Mouse (Mus musculus) hindbrain, embryonic 10.5 days (tissue): ENCODE measurements around the gene Dmbt1. TPM values are rescaled to one million over a fixed set of nuclear protein-coding genes. Genes with fewer than 3 reads are reported as not detected.
"Not testable (repeated sequence)": the region's sequence is repeated elsewhere in the genome, so short reads cannot be mapped to it uniquely, and the experiment has no call there.

Experiments
- DNase-seq: peaks from one replicate; pipeline ENCODE4 v3.0.0-alpha.2; 2017; ENCODE audit warnings: low spot score
- H3K27ac ChIP-seq: fragments of 300-500 bp; sonication (generic); 2 replicates; pipeline ENCODE4 v1.5.1; 2016; ENCODE audit warnings: mild to moderate bottlenecking, moderate library complexity
- H3K27me3 ChIP-seq: fragments of 300-500 bp; sonication (generic); 2 replicates; pipeline ENCODE4 v1.6.1; 2016; ENCODE audit warnings: mild to moderate bottlenecking; ENCODE audit not compliant: poor library complexity, insufficient read depth, severe bottlenecking
- H3K36me3 ChIP-seq: fragments of 300-500 bp; sonication (generic); 2 replicates; pipeline ENCODE4 v1.6.1; 2016; ENCODE audit warnings: mild to moderate bottlenecking, moderate library complexity
- H3K4me1 ChIP-seq: fragments of 300-500 bp; sonication (generic); replicated peaks from 2 replicates; pipeline ENCODE4 v1.6.1; 2016; ENCODE audit warnings: mild to moderate bottlenecking
- H3K4me3 ChIP-seq: fragments of 300-500 bp; sonication (generic); 2 replicates; pipeline ENCODE4 v1.5.1; 2016; ENCODE audit warnings: mild to moderate bottlenecking, moderate library complexity
- H3K9me3 ChIP-seq: fragments of 300-500 bp; sonication (generic); 2 replicates; pipeline ENCODE4 v1.6.1; 2016; ENCODE audit warnings: mild to moderate bottlenecking, moderate library complexity
- WGBS: fragments of 180-500 bp; shearing (Covaris S2); methylation state at CpG from one replicate; pipeline ENCODE4 v1.1.7; 2016; 5-methylcytosine and 5-hydroxymethylcytosine counted together
- polyA plus RNA-seq: library from polyadenylated mRNA; unstranded; fragments of >200 nt; fragmentation: Nextera tagmentation; extraction: Ambion mirVana; gene quantifications from 2 replicates; pipeline ENCODE4 v1.2.1, GENCODE M21; 2016

Dmbt1 gene
- polyA plus RNA-seq, 1 experiment from 2014 or later, result not detected

- no peaks in the 10 kb centered on the region for H3K36me3 ChIP-seq
- no peaks in the 10 kb centered on the region for H3K27me3 ChIP-seq
- H3K4me1 ChIP-seq, result no peaks in the 10 kb centered on the region
- DNase-seq, result no peak
- WGBS, result 88% methylated on average over 2 of the region's 2 CpGs
- H3K9me3 ChIP-seq, result no peaks in the 10 kb centered on the region
- no peak overlapping the region for H3K27ac ChIP-seq
- no peak overlapping the region for H3K4me3 ChIP-seq
Measured at GRCm38 (mm10) chr7:131062541-131062940, 30.7 kb downstream of the Dmbt1 start.

GRCm38 (mm10) chr7:131068191-131068590, 36.3 kb downstream of the Dmbt1 start:
- WGBS, result 3% methylated on average over 1 of the region's 1 CpGs
- H3K9me3 ChIP-seq, H3K27me3 ChIP-seq, H3K4me1 ChIP-seq, H3K27ac ChIP-seq, H3K4me3 ChIP-seq, H3K36me3 ChIP-seq: not testable (repeated sequence)
- DNase-seq, result peak; percentile 3

DNA sequence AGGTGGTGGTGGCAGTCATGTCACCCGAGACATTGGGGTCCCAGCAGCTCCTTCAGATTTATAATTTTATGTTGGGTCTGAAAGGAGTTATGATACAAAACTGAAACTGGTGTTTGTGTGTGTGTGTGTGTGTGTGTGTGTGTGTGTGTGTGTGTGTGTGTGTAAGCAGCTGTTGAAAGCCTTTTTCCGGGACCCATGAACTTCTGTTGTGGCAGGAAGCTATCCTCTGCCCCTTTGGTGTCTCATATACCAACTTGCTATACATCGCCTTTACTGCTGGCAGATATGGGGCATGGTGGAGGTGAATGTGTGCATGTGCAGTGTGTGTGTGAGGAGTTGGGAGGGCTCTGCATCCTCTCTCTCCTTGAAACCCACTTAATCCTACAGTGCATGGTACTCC, 41.6 kb downstream of the Dmbt1 start:
- DNase-seq, H3K36me3 ChIP-seq, H3K9me3 ChIP-seq, H3K4me3 ChIP-seq, H3K27me3 ChIP-seq, H3K4me1 ChIP-seq, H3K27ac ChIP-seq: not testable (repeated sequence)
- WGBS, result 90% methylated on average over 3 of the region's 3 CpGs

DNA sequence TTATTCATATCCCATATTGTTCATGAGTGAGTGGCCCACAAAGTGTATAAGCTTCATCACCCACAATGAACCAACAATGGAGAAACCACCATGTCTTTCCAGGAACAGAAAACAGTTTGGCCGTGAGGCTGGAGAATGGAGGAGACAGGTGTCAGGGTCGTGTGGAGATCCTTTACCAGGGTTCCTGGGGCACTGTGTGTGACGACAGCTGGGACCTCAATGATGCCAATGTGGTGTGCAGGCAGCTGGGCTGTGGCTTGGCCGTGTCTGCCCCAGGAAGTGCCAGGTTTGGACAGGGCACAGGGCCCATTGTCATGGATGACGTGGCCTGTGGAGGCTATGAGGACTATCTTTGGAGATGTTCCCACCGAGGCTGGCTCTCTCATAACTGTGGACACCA, 42.2 kb downstream of the Dmbt1 start:
- H3K4me1 ChIP-seq, H3K27ac ChIP-seq, H3K4me3 ChIP-seq, H3K27me3 ChIP-seq, H3K36me3 ChIP-seq, H3K9me3 ChIP-seq, DNase-seq: not testable (repeated sequence)
- 81% methylated on average over 6 of the region's 6 CpGs for WGBS

- WGBS, result 5% methylated on average over 1 of the region's 1 CpGs
- H3K27me3 ChIP-seq, result no peaks in the 10 kb centered on the region
- DNase-seq, result peak; percentile 32
- no peaks in the 10 kb centered on the region for H3K4me1 ChIP-seq
- no peaks in the 10 kb centered on the region for H3K36me3 ChIP-seq
- H3K27ac ChIP-seq, result no peak overlapping the region
- H3K9me3 ChIP-seq, result no peaks in the 10 kb centered on the region
- no peak overlapping the region for H3K4me3 ChIP-seq
Measured at GRCm38 (mm10) chr7:131075956-131076355, 44.1 kb downstream of the Dmbt1 start.

DNA sequence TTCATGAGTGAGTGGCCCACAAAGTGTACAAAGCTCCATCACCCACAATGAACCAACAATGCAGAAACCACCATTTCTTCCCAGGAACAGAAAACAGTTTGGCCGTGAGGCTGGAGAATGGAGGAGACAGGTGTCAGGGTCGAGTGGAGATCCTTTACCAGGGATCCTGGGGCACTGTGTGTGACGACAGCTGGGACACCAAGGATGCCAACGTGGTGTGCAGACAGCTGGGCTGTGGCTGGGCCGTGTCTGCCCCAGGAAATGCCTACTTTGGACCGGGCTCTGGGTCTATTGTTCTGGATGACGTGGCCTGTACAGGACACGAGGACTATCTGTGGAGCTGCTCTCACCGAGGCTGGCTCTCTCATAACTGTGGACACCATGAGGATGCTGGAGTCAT, 50.5 kb downstream of the Dmbt1 start:
- H3K27ac ChIP-seq, H3K4me1 ChIP-seq, H3K9me3 ChIP-seq, H3K4me3 ChIP-seq, H3K27me3 ChIP-seq, DNase-seq, H3K36me3 ChIP-seq: not testable (repeated sequence)
- WGBS, result 84% methylated on average over 9 of the region's 9 CpGs

GRCm38 (mm10) chr7:131112486-131112885, 80.6 kb downstream of the Dmbt1 start:
- Histone ChIP-seq H3K9me3 (no peaks in the 10 kb centered on the region), H3K4me1 (no peaks in the 10 kb centered on the region), H3K4me3 (no peak overlapping the region), H3K27me3 (no peaks in the 10 kb centered on the region), H3K36me3 (no peaks in the 10 kb centered on the region), H3K27ac (no peak overlapping the region)
- 34% methylated on average over 3 of the region's 3 CpGs for WGBS
- peak; percentile 32 for DNase-seq

GRCm38 (mm10) chr7:131113676-131114075, 81.8 kb downstream of the Dmbt1 start:
- Histone ChIP-seq H3K9me3 (no peaks in the 10 kb centered on the region), H3K36me3 (no peaks in the 10 kb centered on the region), H3K27me3 (no peaks in the 10 kb centered on the region), H3K27ac (no peak overlapping the region), H3K4me1 (no peaks in the 10 kb centered on the region), H3K4me3 (no peak overlapping the region)
- WGBS, result 77% methylated on average over 6 of the region's 6 CpGs
- DNase-seq, result no peak

DNA sequence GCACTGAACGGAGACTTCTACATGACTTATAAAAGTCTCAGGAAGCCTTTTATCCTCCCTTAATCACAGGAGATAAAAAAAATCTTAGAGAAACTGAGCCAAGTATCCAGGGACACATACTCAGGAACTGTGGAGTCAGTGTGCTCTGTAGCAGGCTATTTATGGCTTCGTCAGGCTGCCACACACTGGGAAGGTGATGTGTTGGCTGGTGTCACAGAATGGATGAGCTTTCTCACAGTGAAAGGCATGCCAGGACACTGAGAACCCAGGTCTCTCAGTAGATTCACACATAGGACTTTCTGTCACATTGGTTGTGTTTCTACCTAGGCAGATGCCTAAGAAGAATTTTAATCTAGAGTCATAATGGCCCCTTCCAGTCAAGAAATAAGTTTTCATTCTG, 82.6 kb downstream of the Dmbt1 start:
- no peaks in the 10 kb centered on the region for H3K27me3 ChIP-seq
- 83% methylated on average over 2 of the region's 2 CpGs for WGBS

DNA sequence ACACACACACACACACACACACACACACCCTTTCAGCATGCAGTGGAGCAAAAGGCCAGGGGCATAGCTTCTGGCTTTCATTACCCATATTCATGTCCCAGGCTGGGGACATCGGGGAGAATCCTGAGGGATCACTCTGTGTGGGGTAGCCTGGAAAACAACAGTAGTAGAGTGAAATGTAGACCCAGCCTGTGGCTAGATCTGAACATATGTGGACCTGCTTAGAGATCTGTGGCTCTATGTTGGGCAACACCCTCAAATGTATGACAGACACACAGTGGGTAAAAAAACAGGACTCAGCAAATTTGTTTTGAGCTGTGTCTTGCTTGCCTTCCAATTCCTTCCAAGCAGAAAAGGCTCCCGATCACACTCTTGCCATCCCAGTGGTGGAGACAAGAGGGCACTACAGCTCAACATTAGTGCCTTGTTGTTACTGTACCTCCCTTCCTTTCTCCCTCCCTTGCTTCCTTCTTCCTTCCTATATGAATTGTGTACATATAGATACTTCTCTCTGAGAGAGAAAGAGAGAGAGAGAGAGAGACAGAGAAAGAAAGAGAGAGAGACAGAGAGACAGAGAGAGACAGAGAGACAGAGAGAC, 90.5 kb downstream of the Dmbt1 start:
- Histone ChIP-seq H3K27me3 (no peaks in the 10 kb centered on the region), H3K27ac (no peak overlapping the region), H3K4me1 (no peaks in the 10 kb centered on the region), H3K4me3 (no peak overlapping the region), H3K36me3 (no peaks in the 10 kb centered on the region), H3K9me3 (no peaks in the 10 kb centered on the region)
- 89% methylated on average over 2 of the region's 2 CpGs for WGBS
- DNase-seq, result no peak

More for the DNA sequence above, 82.6 kb downstream of the Dmbt1 start:
- no peaks in the 10 kb centered on the region for H3K9me3 ChIP-seq
- no peaks in the 10 kb centered on the region for H3K36me3 ChIP-seq
- H3K27ac ChIP-seq, result no peak overlapping the region
- H3K4me3 ChIP-seq, result no peak overlapping the region
- no peak for DNase-seq
- no peaks in the 10 kb centered on the region for H3K4me1 ChIP-seq

DNA sequence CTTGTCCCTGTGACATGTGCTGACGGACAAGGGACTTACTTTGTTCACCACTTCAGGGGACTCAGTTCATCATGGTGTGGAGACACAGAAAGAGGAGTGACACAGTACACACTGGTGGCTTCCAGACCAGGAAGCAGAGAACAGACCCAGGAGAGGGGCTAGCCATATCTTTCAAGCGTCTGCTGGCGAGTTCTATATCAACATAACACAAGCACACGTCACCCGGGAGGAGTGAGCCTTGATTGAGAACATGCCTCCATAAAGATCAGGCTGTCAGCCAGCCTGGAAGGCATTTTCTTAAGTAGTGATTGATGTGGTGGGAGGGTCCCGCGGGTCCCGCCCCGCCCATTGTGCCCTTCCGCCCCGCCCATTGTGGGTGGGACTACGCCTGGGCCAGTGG, 98.2 kb downstream of the Dmbt1 start:
- Histone ChIP-seq H3K27me3 (no peaks in the 10 kb centered on the region), H3K4me1 (0 out of 2 replicates have a peak, but pooled peaks cover 3% of the 10 kb centered on the region), H3K4me3 (no peak overlapping the region), H3K27ac (no peak overlapping the region), H3K36me3 (no peaks in the 10 kb centered on the region), H3K9me3 (no peaks in the 10 kb centered on the region)
- WGBS, result 67% methylated on average over 12 of the region's 12 CpGs
- peak; percentile 27 for DNase-seq

- no peak overlapping the region for H3K4me3 ChIP-seq
- H3K9me3 ChIP-seq, result no peaks in the 10 kb centered on the region
- H3K27ac ChIP-seq, result no peak overlapping the region
- 0 out of 2 replicates have a peak, but pooled peaks cover 3% of the 10 kb centered on the region for H3K4me1 ChIP-seq
- 76% methylated on average over 3 of the region's 3 CpGs for WGBS
- no peaks in the 10 kb centered on the region for H3K36me3 ChIP-seq
- DNase-seq, result no peak
- no peaks in the 10 kb centered on the region for H3K27me3 ChIP-seq
Measured at GRCm38 (mm10) chr7:131133181-131133580, 101.3 kb downstream of the Dmbt1 start.

GRCm38 (mm10) chr7:131146214-131146613, 114.4 kb downstream of the Dmbt1 start, which contains the start of gene 4933402N03Rik:
TSS of gene 4933402N03Rik (minus strand) at chr7:131146314.
- no peak within 1 kb of the TSS for H3K4me3 ChIP-seq
- H3K4me1 ChIP-seq, result no peaks in the 10 kb centered on the region
- H3K9me3 ChIP-seq, result no peaks in the 10 kb centered on the region
- no peak for DNase-seq
- H3K27me3 ChIP-seq, result no peaks in the 10 kb centered on the region
- no peaks in the 10 kb centered on the region for H3K36me3 ChIP-seq
- 90% methylated on average over 2 of the region's 2 CpGs for WGBS
- H3K27ac ChIP-seq, result no peak within 1 kb of the TSS

DNA sequence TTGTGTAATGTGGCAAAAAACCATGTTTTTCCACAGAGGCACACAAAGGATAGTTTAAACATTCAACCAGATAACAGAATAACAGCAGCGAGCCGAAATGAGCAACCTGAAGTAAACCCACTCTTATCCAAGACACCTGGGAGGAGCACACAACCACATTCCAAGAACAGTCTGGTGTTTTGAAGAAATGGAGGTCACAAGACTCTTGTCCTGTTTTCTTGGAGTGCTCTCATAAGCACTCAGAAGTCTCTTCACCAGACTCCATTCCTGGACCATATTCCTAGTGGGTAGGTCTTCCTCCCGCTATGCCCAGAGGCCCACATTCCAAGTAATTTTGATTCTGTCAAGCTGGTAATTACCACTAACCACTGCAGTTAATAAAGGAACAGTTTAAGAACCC, 118.3 kb downstream of the Dmbt1 start:
- no peaks in the 10 kb centered on the region for H3K36me3 ChIP-seq
- H3K27me3 ChIP-seq, result no peaks in the 10 kb centered on the region
- no peak for DNase-seq
- no peaks in the 10 kb centered on the region for H3K9me3 ChIP-seq
- H3K4me1 ChIP-seq, result no peaks in the 10 kb centered on the region
- H3K27ac ChIP-seq, result no peak overlapping the region
- 90% methylated on average over 3 of the region's 3 CpGs for WGBS
- H3K4me3 ChIP-seq, result no peak overlapping the region
